Mouse (Mus musculus) embryonic facial prominence, embryonic 12.5 days (tissue): Measurements from ENCODE around the gene Gm5294. TPM values are rescaled to one million over a fixed set of nuclear protein-coding genes. Genes with fewer than 3 reads are reported as not detected.

Source experiments
- ATAC-seq: fragments of 200-750 bp; cut with Nextera tagmentation; 2 replicates; pipeline ENCODE4 v1.8.0; 2017; ENCODE audit not compliant: insufficient number of reproducible peaks, insufficient read depth, low FRiP score, low TSS enrichment
- H3K27ac ChIP-seq: fragments of 300-500 bp; sonication (generic); 2 replicates; pipeline ENCODE4 v1.5.1; 2016; ENCODE audit warnings: mild to moderate bottlenecking
- H3K27me3 ChIP-seq: fragments of 300-500 bp; sonication (generic); 2 replicates; pipeline ENCODE4 v1.6.1; 2016; ENCODE audit warnings: mild to moderate bottlenecking, moderate library complexity
- H3K36me3 ChIP-seq: fragments of 300-500 bp; sonication (generic); 2 replicates; pipeline ENCODE4 v1.6.1; 2016; ENCODE audit warnings: mild to moderate bottlenecking
- H3K4me1 ChIP-seq: fragments of 300-500 bp; sonication (generic); 2 replicates; pipeline ENCODE4 v1.6.1; 2016
- H3K4me2 ChIP-seq: fragments of 300-500 bp; sonication (generic); replicated peaks from 2 replicates; pipeline ENCODE4 v1.6.1; 2016; ENCODE audit warnings: mild to moderate bottlenecking, moderate library complexity
- H3K4me3 ChIP-seq: fragments of 300-500 bp; sonication (generic); 2 replicates; pipeline ENCODE4 v1.5.1; 2016; ENCODE audit warnings: mild to moderate bottlenecking
- H3K9ac ChIP-seq: fragments of 300-500 bp; sonication (generic); 2 replicates; pipeline ENCODE4 v1.6.1; 2016; ENCODE audit warnings: mild to moderate bottlenecking, moderate library complexity
- H3K9me3 ChIP-seq: fragments of 300-500 bp; sonication (generic); 2 replicates; pipeline ENCODE4 v1.6.1; 2016; ENCODE audit warnings: mild to moderate bottlenecking, moderate library complexity
- WGBS: fragments of 180-500 bp; shearing (Covaris S2); methylation state at CpG from one replicate; pipeline ENCODE4 v1.1.7; 2016; 5-methylcytosine and 5-hydroxymethylcytosine counted together
- polyA plus RNA-seq: library from polyadenylated mRNA; unstranded; fragments of >200 nt; fragmentation: Nextera tagmentation; extraction: Ambion mirVana; gene quantifications from 2 replicates; pipeline ENCODE4 v1.2.1, GENCODE M21; 2016

Gm5294 gene
- polyA plus RNA-seq, 1 experiment from 2014 or later, result 0.45 TPM

DNA sequence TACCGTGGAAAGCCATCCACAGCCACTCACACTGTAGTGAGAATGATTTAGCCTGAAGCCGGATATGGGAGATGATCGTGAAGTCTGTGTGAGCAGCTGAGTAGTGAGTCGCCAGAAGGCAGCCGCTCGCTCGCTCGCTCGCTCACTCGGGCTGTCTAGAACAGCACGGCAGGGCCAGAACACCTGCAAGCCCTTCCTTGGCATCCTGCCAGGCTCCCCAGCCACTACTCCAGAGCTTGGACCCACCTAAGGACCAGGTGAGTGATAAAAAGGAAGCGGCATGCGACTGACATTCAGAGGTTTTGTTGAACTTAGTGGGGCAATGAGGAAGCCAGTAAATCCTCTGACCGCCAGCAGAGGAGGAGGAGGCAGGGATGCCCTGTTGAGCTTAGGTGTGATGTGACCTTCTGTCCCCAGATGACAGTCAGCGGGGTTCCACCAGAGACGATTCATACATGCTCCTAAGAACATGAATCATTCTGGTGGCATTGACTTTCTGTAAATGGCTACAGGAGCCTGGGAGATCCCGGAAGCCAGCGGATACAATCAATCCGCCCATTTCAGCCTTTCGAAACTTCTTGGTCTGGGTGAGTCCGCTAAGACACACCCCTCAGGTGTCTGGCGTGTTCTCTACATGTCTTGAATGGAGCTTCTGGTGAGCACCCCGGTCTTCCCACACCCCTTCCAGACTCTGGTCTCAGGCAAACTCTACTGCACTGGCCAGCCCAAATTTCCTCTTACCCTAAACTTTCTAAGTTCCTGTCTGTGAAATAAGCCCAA, 30.0 kb downstream of the Gm5294 start:
- Histone ChIP-seq H3K4me3 (no peak overlapping the region), H3K27ac (no peak overlapping the region), H3K4me2 (no peak overlapping the region), H3K9ac (no peak overlapping the region), H3K4me1 (no peaks in the 10 kb centered on the region), H3K27me3 (no peaks in the 10 kb centered on the region), H3K9me3 (no peaks in the 10 kb centered on the region), H3K36me3 (no peaks in the 10 kb centered on the region)
- 81% methylated on average over 23 of the region's 23 CpGs for WGBS
- no peak for ATAC-seq

DNA sequence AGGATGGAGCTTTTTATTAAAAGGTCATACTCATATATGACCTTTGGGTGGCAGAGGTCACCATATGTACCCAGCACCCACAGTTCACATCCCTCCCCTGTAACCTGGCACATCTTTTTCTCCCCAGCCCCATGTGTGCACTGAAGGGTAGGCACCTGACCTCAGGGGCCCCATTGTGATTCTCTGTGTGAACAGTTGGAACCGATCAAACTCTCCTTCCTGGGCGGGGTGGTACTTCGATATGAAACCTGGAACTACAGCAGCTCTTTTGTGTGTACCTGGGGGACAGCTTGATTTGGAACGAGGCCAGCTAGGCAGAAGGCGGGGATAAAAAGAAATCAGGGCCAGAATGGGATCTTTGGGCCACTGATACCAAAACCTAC, 30.6 kb downstream of the Gm5294 start:
- ATAC-seq, result no peak
- no peaks in the 10 kb centered on the region for H3K27me3 ChIP-seq
- 75% methylated on average over 5 of the region's 5 CpGs for WGBS
- no peak overlapping the region for H3K9ac ChIP-seq
- H3K27ac ChIP-seq, result no peak overlapping the region
- H3K4me3 ChIP-seq, result no peak overlapping the region
- no peak overlapping the region for H3K4me2 ChIP-seq
- no peaks in the 10 kb centered on the region for H3K4me1 ChIP-seq
- no peaks in the 10 kb centered on the region for H3K36me3 ChIP-seq
- no peaks in the 10 kb centered on the region for H3K9me3 ChIP-seq

DNA sequence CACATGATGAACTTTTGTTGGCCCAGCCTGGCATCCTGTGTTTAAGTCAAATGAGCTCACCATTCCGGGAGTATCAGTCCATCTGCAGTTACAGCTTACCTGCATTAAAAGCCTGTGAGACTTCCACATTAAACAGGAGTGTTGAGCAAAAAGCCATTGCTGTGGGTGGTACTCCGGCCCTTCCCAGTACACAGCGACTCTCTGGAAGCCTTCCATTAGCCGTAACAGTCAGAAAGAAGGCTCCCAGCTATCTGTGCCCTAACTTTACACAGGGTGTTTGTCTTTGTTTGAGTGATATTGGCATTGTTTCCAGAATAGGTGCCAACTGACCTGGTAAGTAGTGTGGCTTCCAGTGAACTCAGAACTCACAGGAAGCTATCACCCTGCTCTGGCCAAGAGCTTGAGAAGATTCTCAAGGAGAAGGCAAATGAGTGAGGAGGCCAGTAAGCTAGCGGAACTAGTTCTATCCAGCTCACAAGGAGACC, 31.5 kb downstream of the Gm5294 start:
- no peaks in the 10 kb centered on the region for H3K27me3 ChIP-seq
- no peaks in the 10 kb centered on the region for H3K36me3 ChIP-seq
- H3K27ac ChIP-seq, result no peak overlapping the region
- no peak overlapping the region for H3K4me2 ChIP-seq
- H3K4me3 ChIP-seq, result no peak overlapping the region
- no peaks in the 10 kb centered on the region for H3K9me3 ChIP-seq
- 87% methylated on average over 5 of the region's 5 CpGs for WGBS
- H3K9ac ChIP-seq, result no peak overlapping the region
- no peak for ATAC-seq
- no peaks in the 10 kb centered on the region for H3K4me1 ChIP-seq

DNA sequence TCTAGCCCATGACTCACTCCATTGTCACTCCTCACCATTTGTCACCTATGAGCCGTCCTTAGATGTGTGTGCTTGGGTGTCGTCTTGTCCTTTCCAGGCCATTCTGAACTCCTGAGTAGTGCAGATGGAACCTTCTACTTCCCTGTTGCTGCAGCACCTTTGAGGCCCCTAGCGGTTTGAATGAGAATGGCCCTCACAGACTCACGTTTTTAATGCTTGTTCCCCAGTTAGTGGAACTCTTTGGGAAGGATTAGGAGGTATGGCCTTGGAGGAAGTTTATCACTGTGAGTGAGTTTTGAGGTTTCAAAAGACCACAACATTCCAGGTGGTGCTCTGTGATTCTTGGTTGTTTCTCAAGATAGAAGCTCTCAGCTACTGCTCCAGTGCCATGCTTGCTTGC, 32.3 kb downstream of the Gm5294 start:
- H3K27ac ChIP-seq, result no peak overlapping the region
- H3K4me2 ChIP-seq, result no peak overlapping the region
- no peaks in the 10 kb centered on the region for H3K27me3 ChIP-seq
- ATAC-seq, result no peak
- WGBS, result 63% methylated on average over 4 of the region's 4 CpGs
- no peaks in the 10 kb centered on the region for H3K4me1 ChIP-seq
- H3K9me3 ChIP-seq, result no peaks in the 10 kb centered on the region
- no peak overlapping the region for H3K9ac ChIP-seq
- no peak overlapping the region for H3K4me3 ChIP-seq
- no peaks in the 10 kb centered on the region for H3K36me3 ChIP-seq

DNA sequence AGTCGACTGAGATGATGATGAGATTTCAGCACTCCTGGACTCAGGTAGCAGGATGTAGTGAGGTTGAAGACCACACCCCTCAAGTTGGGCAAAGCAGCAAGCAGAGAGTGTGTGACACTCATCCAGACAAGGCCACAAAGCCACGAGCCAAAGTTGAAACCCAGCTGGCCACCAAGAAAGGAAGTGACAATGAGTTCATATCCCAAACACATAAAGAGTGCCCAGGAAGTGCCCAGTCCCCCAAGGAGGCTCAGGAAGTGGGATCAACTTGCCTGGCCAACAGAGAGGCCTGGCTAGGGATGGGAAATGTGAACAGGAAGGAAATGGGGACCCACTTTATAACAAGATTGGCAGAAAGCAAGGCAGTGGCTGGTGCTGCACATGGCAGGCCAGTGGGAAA, 33.5 kb downstream of the Gm5294 start:
- no peaks in the 10 kb centered on the region for H3K9me3 ChIP-seq
- ATAC-seq, result no peak
- H3K36me3 ChIP-seq, result no peaks in the 10 kb centered on the region
- H3K27me3 ChIP-seq, result no peaks in the 10 kb centered on the region
- H3K9ac ChIP-seq, result no peak overlapping the region
- no peak overlapping the region for H3K4me2 ChIP-seq
- 81% methylated on average over 2 of the region's 2 CpGs for WGBS
- no peaks in the 10 kb centered on the region for H3K4me1 ChIP-seq
- H3K4me3 ChIP-seq, result no peak overlapping the region
- H3K27ac ChIP-seq, result no peak overlapping the region

DNA sequence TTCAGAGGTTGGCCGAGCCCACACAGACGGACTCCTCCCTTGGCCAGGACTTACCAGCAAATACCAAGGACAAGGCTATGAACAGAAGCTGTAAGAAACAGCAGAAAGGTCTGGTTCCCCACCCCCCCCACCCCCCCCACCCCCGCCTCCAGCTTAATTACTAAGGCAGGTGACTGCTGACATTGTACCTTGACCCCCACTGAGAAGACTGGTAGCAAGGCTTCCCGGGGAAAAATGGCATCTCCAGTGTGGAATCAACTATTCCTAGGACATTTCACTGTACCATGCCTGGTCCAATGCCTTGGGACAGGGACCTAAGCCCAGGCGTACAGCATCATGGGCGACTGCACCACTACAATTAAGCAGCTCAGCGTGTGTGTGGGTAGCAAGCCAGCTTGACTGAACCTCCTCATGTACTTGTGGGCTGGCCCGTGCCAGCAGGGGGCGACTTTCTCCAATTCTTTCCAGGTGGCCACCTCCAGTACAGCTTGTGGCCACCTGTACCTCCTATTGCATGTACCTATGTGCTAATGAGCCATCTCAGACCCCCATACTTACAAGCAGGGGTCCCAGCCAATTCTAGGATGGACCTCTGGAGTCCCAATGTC, 37.2 kb downstream of the Gm5294 start:
- H3K36me3 ChIP-seq, result no peaks in the 10 kb centered on the region
- no peaks in the 10 kb centered on the region for H3K4me1 ChIP-seq
- no peak overlapping the region for H3K9ac ChIP-seq
- ATAC-seq, result no peak
- no peak overlapping the region for H3K4me3 ChIP-seq
- 31% methylated on average over 9 of the region's 9 CpGs for WGBS
- no peaks in the 10 kb centered on the region for H3K9me3 ChIP-seq
- no peak overlapping the region for H3K4me2 ChIP-seq
- H3K27me3 ChIP-seq, result no peaks in the 10 kb centered on the region
- H3K27ac ChIP-seq, result no peak overlapping the region

DNA sequence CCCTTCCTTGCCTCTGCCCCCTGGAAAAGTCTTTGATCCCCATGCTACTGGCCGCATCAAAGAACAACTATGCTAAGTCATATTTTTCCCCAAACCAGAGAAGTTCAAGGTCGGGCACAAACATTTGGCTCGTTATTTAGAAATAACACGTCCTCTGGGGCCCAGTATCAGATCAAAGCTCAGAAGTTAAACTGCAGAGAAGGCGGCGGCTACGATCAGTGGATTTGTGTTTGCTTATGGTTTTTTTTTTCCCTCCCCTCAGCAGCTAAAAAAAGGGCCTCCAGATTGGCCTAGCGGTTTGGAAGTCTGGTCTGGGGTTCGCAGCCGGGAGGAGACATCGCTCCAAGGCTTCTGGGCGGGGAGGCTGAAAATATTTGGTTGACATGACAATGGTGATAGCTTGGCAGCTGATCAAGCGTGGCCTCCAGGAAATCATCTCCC, 38.0 kb downstream of the Gm5294 start:
- Histone ChIP-seq H3K27ac (no peak overlapping the region), H3K4me1 (no peaks in the 10 kb centered on the region), H3K36me3 (no peaks in the 10 kb centered on the region), H3K27me3 (no peaks in the 10 kb centered on the region), H3K4me3 (no peak overlapping the region), H3K9me3 (no peaks in the 10 kb centered on the region), H3K9ac (no peak overlapping the region), H3K4me2 (no peak overlapping the region)
- WGBS, result 63% methylated on average over 13 of the region's 13 CpGs
- no peak for ATAC-seq

DNA sequence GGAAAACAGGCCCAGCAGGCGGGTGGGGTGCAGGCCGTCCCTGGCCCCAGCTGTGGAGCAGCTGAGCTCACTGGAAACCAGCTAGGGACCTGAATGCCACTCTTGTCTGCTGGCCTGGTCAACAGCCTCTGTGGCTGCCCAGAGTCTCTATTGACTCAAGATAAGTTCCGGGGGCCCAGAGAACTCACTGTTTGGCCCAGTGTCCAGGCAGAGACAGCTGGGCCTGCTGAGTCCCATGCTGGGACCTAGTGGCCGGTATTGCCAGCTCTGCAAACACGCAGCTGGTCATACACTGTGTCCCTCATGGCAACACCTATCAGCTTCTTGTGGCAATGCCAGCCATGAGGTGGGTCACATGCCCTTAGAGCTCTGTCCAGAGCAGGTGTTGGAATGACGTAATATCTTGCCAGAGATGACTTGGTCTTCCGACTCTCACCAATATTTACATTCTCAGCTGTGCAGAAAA, 43.8 kb downstream of the Gm5294 start:
- Histone ChIP-seq H3K27me3 (no peaks in the 10 kb centered on the region), H3K27ac (no peak overlapping the region), H3K4me2 (no peak overlapping the region), H3K4me3 (no peak overlapping the region), H3K9ac (no peak overlapping the region), H3K4me1 (no peaks in the 10 kb centered on the region), H3K9me3 (no peaks in the 10 kb centered on the region), H3K36me3 (no peaks in the 10 kb centered on the region)
- 83% methylated on average over 7 of the region's 7 CpGs for WGBS
- no peak for ATAC-seq

DNA sequence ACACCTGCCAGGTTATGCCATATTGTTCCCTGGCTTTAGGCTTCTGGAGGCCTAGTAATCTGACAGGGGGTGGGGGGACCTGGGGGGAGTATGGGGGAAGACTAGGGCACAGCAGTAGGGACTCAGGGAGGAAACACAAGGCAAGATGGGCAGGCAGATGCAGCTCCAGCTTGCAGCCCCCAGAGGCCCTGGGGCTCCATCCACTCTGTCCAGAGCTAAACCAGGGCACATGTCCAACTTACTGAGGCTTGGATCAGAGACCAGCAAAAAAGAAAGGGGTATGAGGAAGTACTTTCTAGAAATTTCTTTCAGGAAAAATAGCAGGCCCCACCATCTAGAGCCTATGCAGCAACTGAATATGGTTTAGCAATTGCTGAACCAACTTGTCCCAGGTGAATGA, 44.3 kb downstream of the Gm5294 start:
- H3K4me2 ChIP-seq, result no peak overlapping the region
- H3K4me1 ChIP-seq, result no peaks in the 10 kb centered on the region
- H3K9ac ChIP-seq, result no peak overlapping the region
- no peaks in the 10 kb centered on the region for H3K27me3 ChIP-seq
- no peak overlapping the region for H3K4me3 ChIP-seq
- H3K27ac ChIP-seq, result no peak overlapping the region
- no peaks in the 10 kb centered on the region for H3K36me3 ChIP-seq
- no peak for ATAC-seq
- H3K9me3 ChIP-seq, result no peaks in the 10 kb centered on the region

DNA sequence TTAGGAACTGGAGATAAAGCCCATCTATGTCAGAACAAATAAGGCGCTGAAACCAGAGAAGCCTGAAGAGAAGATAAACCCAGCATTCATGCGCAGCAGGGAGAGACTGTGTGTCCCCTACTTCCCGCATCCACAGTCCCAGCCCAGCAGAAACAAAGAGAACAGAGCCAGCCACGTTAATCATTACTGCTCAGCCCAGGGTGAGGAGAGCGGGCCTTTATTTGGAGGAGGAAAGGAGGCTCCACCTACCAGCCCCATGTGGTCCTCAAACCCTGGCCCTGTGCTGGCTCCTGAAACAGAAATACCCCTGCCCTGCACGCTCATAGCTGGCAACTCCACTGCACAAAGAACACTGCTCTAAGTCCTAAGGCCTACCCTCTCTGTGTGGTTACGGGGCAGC, 45.0 kb downstream of the Gm5294 start:
- no peak overlapping the region for H3K4me3 ChIP-seq
- H3K36me3 ChIP-seq, result no peaks in the 10 kb centered on the region
- H3K27ac ChIP-seq, result no peak overlapping the region
- H3K4me1 ChIP-seq, result no peaks in the 10 kb centered on the region
- ATAC-seq, result no peak
- H3K9ac ChIP-seq, result no peak overlapping the region
- no peak overlapping the region for H3K4me2 ChIP-seq
- 56% methylated on average over 7 of the region's 7 CpGs for WGBS
- no peaks in the 10 kb centered on the region for H3K27me3 ChIP-seq
- H3K9me3 ChIP-seq, result no peaks in the 10 kb centered on the region

DNA sequence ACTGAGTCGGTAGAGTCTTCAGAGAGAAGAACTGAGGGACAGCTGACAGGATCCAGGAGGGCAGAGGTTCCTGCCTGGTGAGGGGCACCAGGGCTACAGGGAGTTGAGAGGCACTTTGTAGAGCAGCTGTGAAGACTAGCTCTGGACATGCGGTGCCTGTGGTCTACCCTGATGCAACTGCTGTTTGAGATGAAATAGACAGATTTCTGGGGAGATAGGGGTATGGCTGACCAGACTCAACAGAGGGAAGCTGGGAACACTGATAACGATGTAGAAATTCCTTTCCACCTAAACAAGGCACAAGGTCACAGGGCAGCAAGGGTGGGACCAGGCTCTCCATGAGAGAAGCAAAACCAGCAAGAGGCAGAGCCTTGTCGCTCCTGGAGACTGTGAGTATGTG, 45.8 kb downstream of the Gm5294 start:
- H3K27ac ChIP-seq, result no peak overlapping the region
- 70% methylated on average over 4 of the region's 4 CpGs for WGBS
- no peaks in the 10 kb centered on the region for H3K9me3 ChIP-seq

More for the DNA sequence above, 45.8 kb downstream of the Gm5294 start:
- no peak overlapping the region for H3K9ac ChIP-seq
- H3K4me3 ChIP-seq, result no peak overlapping the region
- H3K4me2 ChIP-seq, result no peak overlapping the region
- no peaks in the 10 kb centered on the region for H3K36me3 ChIP-seq
- H3K27me3 ChIP-seq, result no peaks in the 10 kb centered on the region
- no peaks in the 10 kb centered on the region for H3K4me1 ChIP-seq
- ATAC-seq, result no peak
